Comparison of ENCODE assay signal across 10 mouse cellular contexts in genomic region chr9:44496803-44497461, GRCm38 (mm10). TPM values are rescaled to one million over a fixed set of nuclear protein-coding genes. Genes with fewer than 3 reads are reported as not detected.
DNase-seq lines count a peak whose midpoint lies in the region; ATAC-seq and TF ChIP-seq lines count a peak whose summit lies in the region.
"Had no signal": no experiment of that assay in that cellular context is flagged by ENCODE, and none has a peak within 500 bp of the region (broad histone marks: within the 10 kb centered on the region; RNA-seq: fewer than 3 reads in every experiment).

No protein-coding gene starts in this region.

- peak overlapping the region; percentile 94 for H3K27ac ChIP-seq in kidney, embryonic 15.5 days
- no peak overlapping the region for H3K27ac ChIP-seq in ES-E14 (ENCODE audit: insufficient read depth, low read depth, low read length, poor library complexity, severe bottlenecking)
- H3K27ac ChIP-seq in intestine, embryonic 15.5 days, result no peak overlapping the region

- H3K4me2 ChIP-seq in kidney, embryonic 15.5 days, result peak overlapping the region; percentile 85; the same call in 1 of the 2 replicates
- peak overlapping the region; percentile 85; the same call in 1 of the 2 replicates for H3K4me2 ChIP-seq in intestine, embryonic 15.5 days (replicated peaks)

- ATAC-seq in kidney, embryonic 15.5 days (replicated peaks; ENCODE audit: low FRiP score), result no peak
- no peak for ATAC-seq in intestine, embryonic 15.5 days

- H3K36me3 ChIP-seq in kidney, embryonic 15.5 days, result peaks cover 13% of the 10 kb centered on the region
- no peaks in the 10 kb centered on the region for H3K36me3 ChIP-seq in ES-E14 (ENCODE audit: control insufficient read depth, insufficient read depth, low read length, poor library complexity, severe bottlenecking)
- no peaks in the 10 kb centered on the region for H3K36me3 ChIP-seq in intestine, embryonic 15.5 days

- peaks cover 100% of the 10 kb centered on the region for H3K4me1 ChIP-seq in kidney, embryonic 15.5 days
- peaks cover 0 to 80% of the 10 kb centered on the region in 2 experiments; a peak in 2 of 4 replicates for H3K4me1 ChIP-seq in ES-E14 (ENCODE audit: control insufficient read depth in 2 of 2, insufficient read depth in 2 of 2, low read length in 2 of 2, poor library complexity in 1 of 2)
- peaks cover 95% of the 10 kb centered on the region for H3K4me1 ChIP-seq in intestine, embryonic 15.5 days (replicated peaks)

- no peak overlapping the region for H3K4me3 ChIP-seq in kidney, embryonic 15.5 days (replicated peaks)
- 0 out of 4 replicates have a peak overlapping the region, but pooled peaks of 1 of the 2 experiments have one; percentile 1 for H3K4me3 ChIP-seq in ES-E14 (ENCODE audit: insufficient read depth in 1 of 2, low read depth in 1 of 2, low read length in 2 of 2, poor library complexity in 1 of 2, severe bottlenecking in 1 of 2)
- H3K4me3 ChIP-seq in intestine, embryonic 15.5 days (replicated peaks), result no peak overlapping the region
- H3K4me3 ChIP-seq: megakaryocyte, embryonic 14.5 days had no signal

- H3K9me3 ChIP-seq in kidney, embryonic 15.5 days (replicated peaks), result no peaks in the 10 kb centered on the region
- H3K9me3 ChIP-seq in ES-E14 (ENCODE audit: control insufficient read depth, insufficient read depth, low read depth, low read length), result no peaks in the 10 kb centered on the region
- H3K9me3 ChIP-seq in intestine, embryonic 15.5 days, result no peaks in the 10 kb centered on the region
- H3K9me3 ChIP-seq: megakaryocyte, embryonic 14.5 days had no signal

- in situ Hi-C loops in ES-E14 (cut with MboI; ENCODE audit: low sequenced_read_pairs in 2 of 2, unreplicated experiment in 2 of 2), result no loop called here

- DNase-seq in adrenal gland, adult (ENCODE audit: inconsistent age in 2 of 2, low spot score in 1 of 2), result peak; percentile 23 to 45
- no peak for DNase-seq in adrenal gland, adult 18-20 months (ENCODE audit: low spot score in 2 of 2)
- no peak for DNase-seq in kidney, adult 9 months
- DNase-seq in ES-E14 (ENCODE audit: low read depth, low spot score), result no peak
- no peak for DNase-seq in urinary bladder, postnatal 14 days (ENCODE audit: low spot score)
- DNase-seq in layer of hippocampus, adult 18-20 months (ENCODE audit: low spot score in 2 of 2), result no peak
- DNase-seq: adrenal gland, adult 8-10 months had no signal

- whole genome bisulfite sequencing in kidney, embryonic 15.5 days, result 54% methylated on average over 12 of the region's 12 CpGs
- WGBS in intestine, embryonic 15.5 days, result 59% methylated on average over 12 of the region's 12 CpGs

- H3K9ac ChIP-seq in kidney, embryonic 15.5 days, result no peak overlapping the region
- H3K9ac ChIP-seq in ES-E14 (ENCODE audit: insufficient read depth, low read depth, low read length, poor library complexity, severe bottlenecking), result no peak overlapping the region
- 0 out of 2 replicates have a peak overlapping the region, but pooled peaks have one; percentile 10 for H3K9ac ChIP-seq in intestine, embryonic 15.5 days

- H3K27me3 ChIP-seq in kidney, embryonic 15.5 days, result no peaks in the 10 kb centered on the region
- H3K27me3 ChIP-seq in intestine, embryonic 15.5 days (replicated peaks), result no peaks in the 10 kb centered on the region

TF ChIP-seq in ES-E14, 5 proteins besides CTCF, POLR2A, EP300 and RAD21:
- peak; percentile 18; the same call in 1 of the 2 replicates for TF ChIP-seq MAFK (IDR thresholded peaks at IDR 0.05; ENCODE audit: insufficient read depth, low read depth, low read length)
- no peak for TF ChIP-seq ZNF384 (IDR thresholded peaks at IDR 0.05; ENCODE audit: low read depth, low read length)

RNA-seq across cellular contexts. Expression of gene Bcl9l, which starts 14.3 kb away (rescaled TPM):
- total RNA-seq in adrenal gland, adult 18-20 months (2021), result 10 to 100 TPM; 41.3 to 46.6 TPM
- polyA plus RNA-seq in kidney, embryonic 15.5 days (2015; fragmentation: Nextera tagmentation; extraction: Ambion mirVana), result 11.3 and 11.7 TPM in 2 replicates
- 4.9 and 6.7 TPM in 2 replicates for total RNA-seq in ES-E14 (2012; rRNA removed)
- polyA plus RNA-seq in intestine, embryonic 15.5 days (2015; fragmentation: Nextera tagmentation; extraction: Ambion mirVana), result 7.5 and 7.8 TPM in 2 replicates
- 10 to 100 TPM; 64.0 to 72.3 TPM for total RNA-seq in layer of hippocampus, adult 18-20 months (2021)

RNA-seq across cellular contexts. Expression of gene Upk2, which starts 42.2 kb away (rescaled TPM):
- not detected for total RNA-seq in adrenal gland, adult 18-20 months (2021)
- 0.60 and 2.5 TPM in 2 replicates for polyA plus RNA-seq in kidney, embryonic 15.5 days (2015; fragmentation: Nextera tagmentation; extraction: Ambion mirVana)
- total RNA-seq in ES-E14 (2012; rRNA removed), result 0.31 and 1.1 TPM in 2 replicates
- polyA plus RNA-seq in intestine, embryonic 15.5 days (2015; fragmentation: Nextera tagmentation; extraction: Ambion mirVana), result 1.2 TPM in 2 replicates
- not detected for total RNA-seq in layer of hippocampus, adult 18-20 months (2021)
- total RNA-seq: adrenal gland, adult 8-10 months had no signal

RNA-seq across cellular contexts. Expression of gene Foxr1, which starts 56.0 kb away (rescaled TPM):
- total RNA-seq in adrenal gland, adult 18-20 months (2021), result not detected
- polyA plus RNA-seq in kidney, embryonic 15.5 days (2015; fragmentation: Nextera tagmentation; extraction: Ambion mirVana), result not detected in 2 replicates
- 0.79 and 1.9 TPM in 2 replicates for total RNA-seq in ES-E14 (2012; rRNA removed)
- polyA plus RNA-seq in intestine, embryonic 15.5 days (2015; fragmentation: Nextera tagmentation; extraction: Ambion mirVana), result not detected in 2 replicates
- total RNA-seq in layer of hippocampus, adult 18-20 months (2021), result not detected
- total RNA-seq: adrenal gland, adult 8-10 months had no signal

Comparison
In these comparisons a context has a peak if more than half of its experiments do, and no peak if none do; other contexts are left out.
1. DNase-seq: peak in adrenal gland, adult (2 of 2); none in adrenal gland, adult 18-20 months (0 of 2), kidney, adult 9 months (single experiment), ES-E14 (single experiment), urinary bladder, postnatal 14 days (single experiment) and layer of hippocampus, adult 18-20 months (0 of 2).